Mouse (Mus musculus): ENCODE measurements around the gene Iqsec3.

GRCm38 (mm10) chr6:121472273-121472672 lies 1.2 kb downstream of the Iqsec3 start:
- TF ChIP-seq TAL1 (IDR thresholded peaks at IDR 0.05; ENCODE audit: low read length), result no peak
- no peak for TF ChIP-seq GATA1 (IDR thresholded peaks at IDR 0.05; ENCODE audit: low read length)
